Mouse (Mus musculus): Measurements from ENCODE around the gene Sun3. TPM values are rescaled to one million over a fixed set of nuclear protein-coding genes. Genes with fewer than 3 reads are reported as not detected.

Sun3 gene
- polyA plus RNA-seq (2016; fragmentation: Nextera tagmentation; extraction: Ambion mirVana), result 0.25 TPM in 1 of 2 replicates, not detected in the other

DNA sequence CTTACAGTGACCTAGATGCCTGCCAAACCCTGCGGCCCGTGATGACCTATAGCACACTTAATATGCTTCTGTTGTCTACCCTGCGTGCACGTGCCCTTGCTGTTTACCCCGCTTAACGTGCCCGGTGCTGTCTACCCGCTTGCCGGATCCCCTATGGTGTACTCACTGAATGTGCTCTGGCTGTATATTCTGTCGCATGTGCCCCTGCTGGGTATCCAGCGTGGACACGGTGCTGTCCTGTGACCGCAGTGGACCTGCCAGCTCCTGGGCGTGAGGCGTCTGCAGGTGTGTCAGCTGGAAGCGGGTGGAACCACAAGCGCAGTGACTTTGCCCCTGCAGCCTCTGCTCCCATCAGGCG lies at the start of gene Sun3:
Gene Sun3 (minus strand): TSS at position 289 of the 358 bp plus-strand sequence.
- Histone ChIP-seq H3K4me1 (peaks cover 9% of the 10 kb centered on the region; the same call in 1 of the 2 replicates), H3K36me3 (no peaks in the 10 kb centered on the region), H3K4me3 (peak within 1 kb of the TSS; percentile 50), H3K27me3 (peaks cover 16% of the 10 kb centered on the region), H3K9me3 (replicated peaks) (no peaks in the 10 kb centered on the region), H3K27ac (no peak within 1 kb of the TSS), H3K9ac (peak within 1 kb of the TSS; percentile 55), H3K4me2 (replicated peaks) (peak within 1 kb of the TSS; percentile 99)
- peak; percentile 90 for ATAC-seq (ENCODE audit: low FRiP score)
- WGBS, result 2% methylated on average over 18 of the region's 18 CpGs

DNA sequence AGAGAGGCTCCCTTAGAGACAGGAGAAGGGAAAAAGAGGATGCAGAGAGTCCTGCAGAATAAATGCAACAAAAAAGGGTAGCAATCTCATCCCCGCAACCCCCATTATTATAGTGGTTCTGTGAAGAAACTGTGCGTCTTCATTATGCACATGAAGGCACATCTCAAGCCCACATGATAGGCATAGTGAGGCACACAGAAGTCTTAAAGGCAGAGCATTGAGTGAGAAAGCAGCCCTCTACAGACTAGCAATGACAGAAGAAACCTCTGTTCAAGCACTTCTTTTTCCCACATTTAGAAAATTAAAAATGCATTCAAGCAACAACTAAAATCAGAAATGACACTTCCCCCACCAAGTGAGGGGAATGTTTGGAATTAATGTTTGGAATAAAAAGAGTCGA lies 27.7 kb upstream of the Sun3 start:
- Histone ChIP-seq H3K9me3 (replicated peaks) (no peaks in the 10 kb centered on the region), H3K9ac (no peak overlapping the region), H3K4me1 (no peaks in the 10 kb centered on the region), H3K36me3 (no peaks in the 10 kb centered on the region), H3K27ac (no peak overlapping the region), H3K4me3 (no peak overlapping the region), H3K4me2 (replicated peaks) (no peak overlapping the region), H3K27me3 (no peaks in the 10 kb centered on the region)
- WGBS, result 92% methylated on average over 3 of the region's 3 CpGs
- no peak for ATAC-seq (ENCODE audit: low FRiP score)

DNA sequence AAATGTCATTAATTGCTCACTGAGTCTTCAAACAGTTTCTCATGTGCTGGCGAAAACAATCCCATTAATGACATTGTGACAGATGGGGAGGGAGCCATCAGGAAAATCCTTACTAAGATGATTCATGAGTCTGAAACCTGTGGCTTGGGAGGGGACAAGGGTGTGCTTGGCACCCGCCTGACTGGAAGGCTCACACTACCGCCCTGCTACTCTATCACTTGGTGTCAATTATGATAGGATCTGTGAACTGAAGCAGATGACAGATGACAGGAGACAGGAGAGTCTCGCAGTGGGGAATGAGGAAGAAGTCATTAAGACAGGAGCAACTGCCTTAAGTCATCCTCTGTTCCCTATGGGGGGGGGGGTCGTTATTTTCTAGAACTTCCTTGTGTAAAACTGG lies 11.7 kb upstream of the Sun3 start:
- H3K4me2 ChIP-seq (replicated peaks), result no peak overlapping the region
- H3K27ac ChIP-seq, result no peak overlapping the region
- no peak overlapping the region for H3K9ac ChIP-seq
- H3K27me3 ChIP-seq, result no peaks in the 10 kb centered on the region
- H3K9me3 ChIP-seq (replicated peaks), result no peaks in the 10 kb centered on the region
- ATAC-seq (ENCODE audit: low FRiP score), result no peak
- H3K4me3 ChIP-seq, result no peak overlapping the region
- WGBS, result 70% methylated on average over 5 of the region's 5 CpGs
- no peaks in the 10 kb centered on the region for H3K4me1 ChIP-seq
- H3K36me3 ChIP-seq, result no peaks in the 10 kb centered on the region

DNA sequence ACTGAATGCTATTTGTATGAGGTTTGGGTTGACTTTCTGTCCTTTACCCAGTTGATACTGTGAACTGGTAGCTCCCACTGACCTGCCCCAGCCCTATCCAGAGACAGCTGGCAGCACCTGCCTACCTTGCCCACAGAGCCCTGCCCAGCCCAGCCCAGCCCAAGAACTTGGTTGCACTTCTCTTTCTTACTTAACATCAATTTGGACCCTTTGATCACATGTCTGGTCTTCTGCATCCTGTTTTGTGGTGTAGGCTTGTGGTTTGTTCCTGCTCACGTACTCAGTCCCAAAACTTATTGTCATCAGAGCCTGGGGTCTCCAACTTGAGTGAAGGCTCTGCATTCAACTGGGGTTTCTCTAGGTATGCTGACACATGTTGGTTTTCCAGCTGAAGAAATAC lies 11.2 kb upstream of the Sun3 start:
- 74% methylated on average over 1 of the region's 1 CpGs for WGBS

DNA sequence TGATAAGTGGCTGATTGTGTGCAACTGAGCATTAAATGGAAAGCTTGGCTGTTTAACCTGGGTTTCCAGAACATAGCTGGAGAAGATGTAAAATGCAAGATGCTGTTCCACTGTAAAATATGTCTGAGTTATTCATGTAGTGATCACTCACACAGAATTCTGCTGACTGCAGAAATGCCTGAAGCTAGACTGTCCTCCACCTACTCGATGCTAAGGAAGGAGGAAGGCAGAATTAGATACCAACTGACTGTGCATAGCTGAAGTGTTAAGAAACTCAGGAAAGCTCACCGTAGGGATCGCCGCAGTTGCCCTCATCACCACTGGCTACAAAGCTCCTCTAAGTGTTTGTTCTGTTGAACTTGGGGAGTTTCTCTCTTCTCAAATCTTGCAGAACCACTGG lies 8.9 kb upstream of the Sun3 start:
- WGBS, result 91% methylated on average over 4 of the region's 4 CpGs
- ATAC-seq (ENCODE audit: low FRiP score), result no peak
- no peak overlapping the region for H3K9ac ChIP-seq
- H3K4me1 ChIP-seq, result no peaks in the 10 kb centered on the region
- no peak overlapping the region for H3K27ac ChIP-seq
- no peaks in the 10 kb centered on the region for H3K27me3 ChIP-seq
- no peaks in the 10 kb centered on the region for H3K36me3 ChIP-seq
- H3K4me2 ChIP-seq (replicated peaks), result no peak overlapping the region
- no peak overlapping the region for H3K4me3 ChIP-seq
- no peaks in the 10 kb centered on the region for H3K9me3 ChIP-seq (replicated peaks)

More for the DNA sequence above, 11.2 kb upstream of the Sun3 start:
- no peak overlapping the region for H3K4me3 ChIP-seq
- H3K9ac ChIP-seq, result no peak overlapping the region
- no peaks in the 10 kb centered on the region for H3K4me1 ChIP-seq
- H3K27me3 ChIP-seq, result no peaks in the 10 kb centered on the region
- no peaks in the 10 kb centered on the region for H3K36me3 ChIP-seq
- H3K27ac ChIP-seq, result no peak overlapping the region
- no peak for ATAC-seq (ENCODE audit: low FRiP score)
- H3K4me2 ChIP-seq (replicated peaks), result no peak overlapping the region
- H3K9me3 ChIP-seq (replicated peaks), result no peaks in the 10 kb centered on the region

DNA sequence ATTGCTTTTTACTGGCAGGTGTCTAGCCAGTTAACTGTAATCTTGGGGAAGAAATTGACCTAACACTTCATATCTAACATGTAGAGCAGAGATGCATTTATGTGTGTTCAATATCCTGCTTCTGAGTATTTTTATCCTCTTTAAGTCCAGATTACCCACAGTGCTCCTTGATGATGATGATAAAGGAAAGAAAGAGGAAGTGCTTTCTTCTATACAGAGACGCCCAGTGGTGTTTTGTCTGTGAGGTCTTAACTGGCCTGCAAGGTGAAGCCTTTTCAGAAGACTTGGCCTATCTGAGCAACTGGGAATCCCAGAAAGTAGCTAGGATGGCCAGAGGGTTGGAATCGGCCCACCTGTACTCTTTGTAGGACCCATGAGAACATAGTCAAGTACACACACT lies 8.1 kb upstream of the Sun3 start:
- WGBS, result 85% methylated on average over 2 of the region's 2 CpGs
- Histone ChIP-seq H3K4me1 (no peaks in the 10 kb centered on the region), H3K27me3 (no peaks in the 10 kb centered on the region), H3K4me2 (replicated peaks) (no peak overlapping the region), H3K9ac (no peak overlapping the region), H3K27ac (no peak overlapping the region), H3K9me3 (replicated peaks) (no peaks in the 10 kb centered on the region), H3K36me3 (no peaks in the 10 kb centered on the region), H3K4me3 (no peak overlapping the region)
- ATAC-seq (ENCODE audit: low FRiP score), result no peak

DNA sequence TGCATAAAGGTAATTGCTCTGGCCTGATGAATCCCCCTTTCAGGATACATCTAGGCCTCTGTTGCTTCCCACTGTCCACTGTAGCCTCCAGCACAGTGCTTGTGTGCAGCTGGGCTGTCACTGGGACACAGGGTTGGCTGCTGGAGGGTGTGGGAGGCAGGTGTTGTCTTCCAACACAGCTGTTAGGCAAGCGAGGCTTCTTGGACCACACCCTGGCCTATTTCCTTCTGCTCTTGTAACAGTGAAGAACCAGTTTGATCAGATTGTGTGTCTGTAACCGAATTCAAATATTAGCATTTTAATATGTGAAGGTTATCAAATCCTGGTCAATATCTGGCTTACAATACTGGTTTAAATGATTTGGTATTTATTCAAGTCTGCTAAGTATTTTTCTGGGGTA lies 3.1 kb upstream of the Sun3 start:
- Histone ChIP-seq H3K36me3 (no peaks in the 10 kb centered on the region), H3K9ac (no peak overlapping the region), H3K4me1 (peaks cover 9% of the 10 kb centered on the region; the same call in 1 of the 2 replicates), H3K9me3 (replicated peaks) (no peaks in the 10 kb centered on the region), H3K27me3 (peaks cover 16% of the 10 kb centered on the region), H3K4me2 (replicated peaks) (no peak overlapping the region), H3K27ac (no peak overlapping the region), H3K4me3 (no peak overlapping the region)
- WGBS, result 79% methylated on average over 2 of the region's 2 CpGs
- ATAC-seq (ENCODE audit: low FRiP score), result no peak

DNA sequence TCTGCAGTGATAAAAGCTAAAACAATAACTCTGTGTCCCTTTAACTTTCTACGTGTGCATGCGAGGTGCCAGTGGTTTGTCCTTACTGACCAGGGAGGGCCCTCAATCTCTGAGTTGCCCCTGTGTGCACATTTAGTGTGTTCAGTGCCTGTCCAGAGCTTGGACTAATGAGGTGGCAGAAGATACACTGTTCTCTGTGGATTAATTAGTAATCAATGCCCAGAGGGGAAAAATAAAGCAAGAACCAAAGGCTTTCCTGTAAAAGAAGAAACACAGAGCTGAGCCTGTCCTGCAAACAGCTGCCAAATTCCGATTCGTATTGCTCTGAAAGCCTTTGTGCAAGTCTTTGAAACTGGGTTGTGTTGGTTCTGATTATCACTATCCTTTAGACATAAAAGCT lies 1.4 kb upstream of the Sun3 start:
- no peak for ATAC-seq (ENCODE audit: low FRiP score)
- WGBS, result 87% methylated on average over 4 of the region's 4 CpGs
- Histone ChIP-seq H3K9ac (no peak overlapping the region), H3K4me3 (no peak overlapping the region), H3K4me2 (replicated peaks) (no peak overlapping the region), H3K27ac (no peak overlapping the region), H3K27me3 (peaks cover 16% of the 10 kb centered on the region), H3K9me3 (replicated peaks) (no peaks in the 10 kb centered on the region), H3K36me3 (no peaks in the 10 kb centered on the region), H3K4me1 (peaks cover 9% of the 10 kb centered on the region; the same call in 1 of the 2 replicates)

DNA sequence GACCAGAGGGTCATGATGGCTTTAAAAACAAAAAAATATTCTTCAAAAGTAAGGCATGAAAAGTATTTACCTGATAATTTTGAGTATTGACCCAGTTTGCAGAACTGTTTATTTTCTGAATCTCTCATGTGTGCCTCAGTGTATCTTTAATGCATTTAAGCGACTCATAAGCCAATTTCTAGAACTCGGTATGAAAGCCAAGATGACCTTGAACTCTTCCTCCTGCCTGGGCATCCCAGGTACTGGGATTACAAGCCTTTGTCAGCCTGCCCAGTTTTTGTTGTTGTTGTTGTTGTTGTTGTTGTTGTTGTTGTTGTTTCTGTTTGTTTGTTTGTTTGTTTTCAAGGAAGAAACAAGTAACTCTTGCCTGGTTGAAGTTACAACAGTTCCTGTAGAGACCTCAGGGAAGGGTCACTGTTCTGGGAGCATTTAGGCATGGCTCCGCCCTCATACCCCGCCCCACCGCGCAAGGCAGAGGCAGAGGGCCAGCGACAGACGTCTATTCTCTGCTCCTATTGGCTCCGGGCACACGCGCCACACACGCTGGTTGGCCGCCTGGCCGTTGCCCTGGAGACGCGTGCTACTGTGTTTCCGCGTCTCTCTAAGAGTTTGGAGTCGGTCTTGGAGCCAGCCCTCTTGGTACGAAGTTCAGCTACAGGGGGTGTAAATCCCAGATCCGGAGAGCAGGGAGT lies 634 bp downstream of the Sun3 start, which contains the start of gene Gm11992:
Gene Gm11992 (plus strand): TSS at position 584 of the 692 bp plus-strand sequence.
- peak within 1 kb of the TSS; percentile 50 for H3K4me3 ChIP-seq
- peaks cover 16% of the 10 kb centered on the region for H3K27me3 ChIP-seq
- peak; percentile 100 for ATAC-seq (ENCODE audit: low FRiP score)
- H3K9me3 ChIP-seq (replicated peaks), result no peaks in the 10 kb centered on the region
- no peaks in the 10 kb centered on the region for H3K36me3 ChIP-seq
- 4% methylated on average over 21 of the region's 21 CpGs for WGBS
- H3K9ac ChIP-seq, result peak within 1 kb of the TSS; percentile 55
- H3K4me2 ChIP-seq (replicated peaks), result peak within 1 kb of the TSS; percentile 99
- H3K4me1 ChIP-seq, result peaks cover 9% of the 10 kb centered on the region; the same call in 1 of the 2 replicates
- H3K27ac ChIP-seq, result no peak within 1 kb of the TSS

DNA sequence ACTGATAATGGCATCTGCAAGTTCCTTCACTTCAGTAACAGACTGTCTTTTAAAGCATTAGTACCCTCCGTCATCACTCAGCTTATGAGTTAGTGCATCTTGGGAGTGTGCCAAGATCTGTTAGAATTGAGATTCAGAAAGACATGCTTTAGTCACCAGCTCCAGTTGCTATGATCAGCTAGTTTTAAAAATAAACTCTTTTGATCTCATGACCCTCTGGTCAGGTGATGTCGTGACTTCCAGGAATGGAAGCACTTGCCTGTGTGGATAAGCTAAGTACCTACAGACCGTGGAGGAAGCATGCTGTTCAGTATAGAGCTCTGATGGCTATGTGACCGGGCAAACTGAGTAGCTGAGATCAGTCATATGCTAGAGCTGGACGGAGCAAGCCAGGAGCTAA lies 1.7 kb downstream of the Sun3 start:
- no peak overlapping the region for H3K4me3 ChIP-seq
- no peaks in the 10 kb centered on the region for H3K9me3 ChIP-seq (replicated peaks)
- no peak for ATAC-seq (ENCODE audit: low FRiP score)
- no peak overlapping the region for H3K4me2 ChIP-seq (replicated peaks)
- peaks cover 16% of the 10 kb centered on the region for H3K27me3 ChIP-seq
- H3K4me1 ChIP-seq, result peaks cover 9% of the 10 kb centered on the region; the same call in 1 of the 2 replicates
- WGBS, result 91% methylated on average over 5 of the region's 5 CpGs
- H3K27ac ChIP-seq, result no peak overlapping the region
- no peak overlapping the region for H3K9ac ChIP-seq
- H3K36me3 ChIP-seq, result no peaks in the 10 kb centered on the region

DNA sequence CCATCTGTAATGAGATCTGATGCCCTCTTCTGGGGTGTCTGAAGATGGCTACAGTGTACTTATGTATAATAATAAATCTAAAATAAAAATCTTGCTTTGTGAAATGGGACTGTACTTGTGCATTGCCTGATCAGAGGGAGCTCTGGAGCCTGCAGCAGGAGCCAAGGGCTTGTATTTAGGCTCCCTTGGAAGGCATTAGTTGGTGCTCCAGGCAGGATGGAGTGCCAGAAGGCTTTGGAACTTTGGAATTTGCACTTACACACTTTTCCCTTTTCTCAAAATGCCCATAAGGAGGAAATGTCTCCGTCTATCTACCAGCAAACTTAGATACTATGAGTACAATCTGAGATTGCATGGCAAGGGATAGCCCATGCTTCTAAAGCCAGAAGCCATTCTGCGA lies 2.2 kb downstream of the Sun3 start:
- Histone ChIP-seq H3K9ac (no peak overlapping the region), H3K4me3 (no peak overlapping the region), H3K4me2 (replicated peaks) (no peak overlapping the region), H3K27ac (no peak overlapping the region), H3K27me3 (peaks cover 16% of the 10 kb centered on the region), H3K4me1 (peaks cover 9% of the 10 kb centered on the region; the same call in 1 of the 2 replicates), H3K9me3 (replicated peaks) (no peaks in the 10 kb centered on the region), H3K36me3 (no peaks in the 10 kb centered on the region)
- WGBS, result 92% methylated on average over 2 of the region's 2 CpGs
- no peak for ATAC-seq (ENCODE audit: low FRiP score)

DNA sequence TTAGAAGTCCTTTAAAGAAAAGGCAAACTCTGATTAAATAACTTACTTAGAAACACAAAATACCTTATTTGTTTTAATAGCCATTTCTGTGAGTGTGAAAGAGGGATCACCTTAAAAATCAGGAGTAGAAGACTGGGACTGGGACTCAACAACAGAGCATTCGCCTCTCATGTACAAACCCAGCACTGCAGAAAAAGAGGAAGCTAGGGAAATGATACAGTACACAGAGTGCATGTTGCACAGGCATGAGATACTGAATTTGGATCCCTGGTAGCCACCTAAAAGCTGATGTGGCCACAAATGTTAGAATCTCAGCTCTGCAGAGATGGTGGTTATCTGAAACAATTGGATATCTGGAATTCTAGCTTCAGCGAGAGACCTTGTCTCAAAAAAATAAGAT lies 17.3 kb downstream of the Sun3 start:
- Histone ChIP-seq H3K4me2 (replicated peaks) (no peak overlapping the region), H3K9me3 (replicated peaks) (no peaks in the 10 kb centered on the region), H3K27ac (no peak overlapping the region), H3K36me3 (no peaks in the 10 kb centered on the region), H3K27me3 (no peaks in the 10 kb centered on the region), H3K4me1 (no peaks in the 10 kb centered on the region), H3K9ac (no peak overlapping the region), H3K4me3 (no peak overlapping the region)
- no peak for ATAC-seq (ENCODE audit: low FRiP score)
- 90% methylated on average over 2 of the region's 2 CpGs for WGBS

DNA sequence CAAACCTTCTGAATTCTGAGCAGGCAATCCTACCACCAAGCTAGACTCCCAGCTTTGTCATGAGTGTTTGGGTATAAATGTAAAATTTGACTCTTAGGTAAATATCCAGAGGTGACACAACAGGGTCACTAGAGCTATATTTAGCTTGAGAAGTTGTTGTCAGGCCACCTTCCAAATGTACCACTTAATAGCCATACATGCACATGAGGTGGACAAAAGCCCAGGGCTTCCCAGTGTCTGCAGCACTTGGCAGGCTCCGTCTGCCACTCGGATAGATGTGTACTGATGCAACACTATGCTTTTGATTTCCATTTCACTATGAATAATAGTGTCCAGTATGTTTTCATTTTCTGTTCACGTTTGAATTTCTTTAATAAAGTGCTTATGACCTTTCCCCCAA lies 23.6 kb downstream of the Sun3 start:
- Histone ChIP-seq H3K27ac (no peak overlapping the region), H3K4me1 (no peaks in the 10 kb centered on the region), H3K9ac (no peak overlapping the region), H3K36me3 (no peaks in the 10 kb centered on the region), H3K4me2 (replicated peaks) (no peak overlapping the region), H3K4me3 (no peak overlapping the region), H3K27me3 (no peaks in the 10 kb centered on the region), H3K9me3 (replicated peaks) (no peaks in the 10 kb centered on the region)
- ATAC-seq (ENCODE audit: low FRiP score), result no peak
- 76% methylated on average over 3 of the region's 3 CpGs for WGBS

Measured in hindbrain, embryonic 12.5 days (tissue).